Mouse (Mus musculus) CH12.LX (cell line): ENCODE results near the gene Ak4.

Experiments used
- CTCF ChIP-seq, 2 experiments: IDR thresholded peaks in 1 of 2; conservative IDR thresholded peaks in 1 of 2; 2 replicates each; pipeline ENCODE4 v1.5.1; 2011 to 2012; ENCODE audit warnings: low read depth in 2 of 2, low read length in 2 of 2, improper control_type of control experiment in 1 of 2, inconsistent platforms in 1 of 2, mild to moderate bottlenecking in 1 of 2, moderate library complexity in 1 of 2
- ZMIZ1 ChIP-seq: IDR thresholded peaks from 2 replicates; pipeline ENCODE4 v1.6.1; 2012; ENCODE audit warnings: low read depth, mild to moderate bottlenecking, inconsistent platforms, low read length, improper control_type of control experiment

GRCm38 (mm10) chr4:101374104-101374503, 45.0 kb upstream of the Ak4 start:
- no peak for TF ChIP-seq CTCF (conservative IDR thresholded peaks at IDR 0.05 in 1 of 2, IDR thresholded peaks at IDR 0.05 in 1 of 2; ENCODE audit: low read depth in 2 of 2, low read length in 2 of 2)
- TF ChIP-seq ZMIZ1, result no peak
